Mouse (Mus musculus): ENCODE measurements at regions not wholly inside any gene's neighbourhood (a gene's known extent, or its start where the extent isn't known, plus 50 kb on each side); places are given as distances from the start of the nearest gene placed in this dataset.

GRCm38 (mm10) chr8:28117997-28118778 is 670.7 kb downstream of the Poteg start:
- H3K9me3 ChIP-seq, result no peaks in the 10 kb centered on the region
- WGBS, result 62% methylated on average over 7 of the region's 7 CpGs

GRCm38 (mm10) chr8:28125021-28125420 is 677.6 kb downstream of the Poteg start:
- Histone ChIP-seq H3K4me2 (no peak overlapping the region), H3K9me3 (no peaks in the 10 kb centered on the region), H3K36me3 (no peaks in the 10 kb centered on the region), H3K27ac (no peak overlapping the region), H3K9ac (no peak overlapping the region), H3K4me1 (no peaks in the 10 kb centered on the region), H3K4me3 (no peak overlapping the region), H3K27me3 (no peaks in the 10 kb centered on the region)
- no peak for ATAC-seq (ENCODE audit: insufficient number of reproducible peaks, insufficient read depth, low FRiP score, low TSS enrichment, low read depth)
- WGBS, result 64% methylated on average over 3 of the region's 3 CpGs

More at GRCm38 (mm10) chr8:28117997-28118778, 670.7 kb downstream of the Poteg start:
- no peak for ATAC-seq (ENCODE audit: insufficient number of reproducible peaks, insufficient read depth, low FRiP score, low TSS enrichment, low read depth)
- Histone ChIP-seq H3K4me3 (no peak overlapping the region), H3K9ac (no peak overlapping the region), H3K4me1 (no peaks in the 10 kb centered on the region), H3K36me3 (no peaks in the 10 kb centered on the region), H3K27ac (no peak overlapping the region), H3K4me2 (no peak overlapping the region), H3K27me3 (no peaks in the 10 kb centered on the region)

GRCm38 (mm10) chr8:28141916-28142315 is 694.4 kb downstream of the Poteg start:
- ATAC-seq (ENCODE audit: insufficient number of reproducible peaks, insufficient read depth, low FRiP score, low TSS enrichment, low read depth), result no peak
- WGBS, result 56% methylated on average over 3 of the region's 3 CpGs

GRCm38 (mm10) chr8:28148599-28149452 is 701.4 kb downstream of the Poteg start:
- ATAC-seq (ENCODE audit: insufficient number of reproducible peaks, insufficient read depth, low FRiP score, low TSS enrichment, low read depth), result no peak
- whole genome bisulfite sequencing, result 64% methylated on average over 14 of the region's 14 CpGs
- no peaks in the 10 kb centered on the region for H3K36me3 ChIP-seq

More at GRCm38 (mm10) chr8:28141916-28142315, 694.4 kb downstream of the Poteg start:
- Histone ChIP-seq H3K27ac (no peak overlapping the region), H3K9me3 (no peaks in the 10 kb centered on the region), H3K4me2 (no peak overlapping the region), H3K4me3 (no peak overlapping the region), H3K9ac (no peak overlapping the region), H3K36me3 (no peaks in the 10 kb centered on the region), H3K4me1 (no peaks in the 10 kb centered on the region), H3K27me3 (no peaks in the 10 kb centered on the region)

GRCm38 (mm10) chr8:28149453-28149767 is 701.9 kb downstream of the Poteg start:
- no peaks in the 10 kb centered on the region for H3K27me3 ChIP-seq
- WGBS, result 72% methylated on average over 3 of the region's 3 CpGs
- no peak overlapping the region for H3K4me2 ChIP-seq

More at GRCm38 (mm10) chr8:28148599-28149452, 701.4 kb downstream of the Poteg start:
- H3K9ac ChIP-seq, result no peak overlapping the region
- no peak overlapping the region for H3K4me3 ChIP-seq
- no peaks in the 10 kb centered on the region for H3K27me3 ChIP-seq
- H3K27ac ChIP-seq, result no peak overlapping the region
- peaks cover 3% of the 10 kb centered on the region; the same call in 1 of the 2 replicates for H3K4me1 ChIP-seq
- H3K4me2 ChIP-seq, result no peak overlapping the region
- H3K9me3 ChIP-seq, result no peaks in the 10 kb centered on the region

GRCm38 (mm10) chr8:28160651-28161050 is 713.2 kb downstream of the Poteg start:
- Histone ChIP-seq H3K27ac (no peak overlapping the region), H3K36me3 (no peaks in the 10 kb centered on the region), H3K4me1 (no peaks in the 10 kb centered on the region), H3K27me3 (no peaks in the 10 kb centered on the region), H3K9me3 (no peaks in the 10 kb centered on the region), H3K9ac (no peak overlapping the region), H3K4me3 (no peak overlapping the region), H3K4me2 (no peak overlapping the region)
- WGBS, result 89% methylated on average over 4 of the region's 4 CpGs
- no peak for ATAC-seq (ENCODE audit: insufficient number of reproducible peaks, insufficient read depth, low FRiP score, low TSS enrichment, low read depth)

More at GRCm38 (mm10) chr8:28149453-28149767, 701.9 kb downstream of the Poteg start:
- H3K9me3 ChIP-seq, result no peaks in the 10 kb centered on the region
- peaks cover 3% of the 10 kb centered on the region; the same call in 1 of the 2 replicates for H3K4me1 ChIP-seq
- ATAC-seq (ENCODE audit: insufficient number of reproducible peaks, insufficient read depth, low FRiP score, low TSS enrichment, low read depth), result no peak
- H3K9ac ChIP-seq, result no peak overlapping the region
- no peaks in the 10 kb centered on the region for H3K36me3 ChIP-seq
- no peak overlapping the region for H3K4me3 ChIP-seq
- H3K27ac ChIP-seq, result no peak overlapping the region

- Histone ChIP-seq H3K4me3 (no peak overlapping the region), H3K27me3 (no peaks in the 10 kb centered on the region), H3K4me2 (no peak overlapping the region), H3K4me1 (peaks cover 8% of the 10 kb centered on the region), H3K9me3 (no peaks in the 10 kb centered on the region), H3K9ac (no peak overlapping the region), H3K36me3 (no peaks in the 10 kb centered on the region), H3K27ac (no peak overlapping the region)
- no peak for ATAC-seq (ENCODE audit: insufficient number of reproducible peaks, insufficient read depth, low FRiP score, low TSS enrichment, low read depth)
- WGBS, result 3% methylated on average over 1 of the region's 1 CpGs
Observed at GRCm38 (mm10) chr8:28168036-28168435, 720.6 kb downstream of the Poteg start.

- Histone ChIP-seq H3K9ac (no peak overlapping the region), H3K4me2 (no peak overlapping the region), H3K4me1 (peaks cover 12% of the 10 kb centered on the region), H3K9me3 (no peaks in the 10 kb centered on the region), H3K36me3 (no peaks in the 10 kb centered on the region), H3K27ac (no peak overlapping the region), H3K27me3 (no peaks in the 10 kb centered on the region), H3K4me3 (no peak overlapping the region)
- no peak for ATAC-seq (ENCODE audit: insufficient number of reproducible peaks, insufficient read depth, low FRiP score, low TSS enrichment, low read depth)
- WGBS, result 46% methylated on average over 4 of the region's 4 CpGs
Observed at GRCm38 (mm10) chr8:28171456-28171855, 724.0 kb downstream of the Poteg start.

GRCm38 (mm10) chr8:28195943-28196342 is 748.5 kb downstream of the Poteg start:
- WGBS, result 42% methylated on average over 1 of the region's 1 CpGs

GRCm38 (mm10) chr8:28235562-28235961 is 788.1 kb downstream of the Poteg start:
- Histone ChIP-seq H3K27ac (no peak overlapping the region), H3K4me2 (no peak overlapping the region), H3K27me3 (no peaks in the 10 kb centered on the region), H3K36me3 (no peaks in the 10 kb centered on the region), H3K4me3 (no peak overlapping the region), H3K9ac (no peak overlapping the region), H3K4me1 (no peaks in the 10 kb centered on the region), H3K9me3 (no peaks in the 10 kb centered on the region)
- 72% methylated on average over 5 of the region's 5 CpGs for WGBS
- ATAC-seq (ENCODE audit: insufficient number of reproducible peaks, insufficient read depth, low FRiP score, low TSS enrichment, low read depth), result no peak

More at GRCm38 (mm10) chr8:28195943-28196342, 748.5 kb downstream of the Poteg start:
- Histone ChIP-seq H3K9ac (no peak overlapping the region), H3K4me3 (no peak overlapping the region), H3K36me3 (no peaks in the 10 kb centered on the region), H3K27ac (no peak overlapping the region), H3K4me1 (no peaks in the 10 kb centered on the region), H3K27me3 (no peaks in the 10 kb centered on the region), H3K4me2 (no peak overlapping the region), H3K9me3 (no peaks in the 10 kb centered on the region)
- no peak for ATAC-seq (ENCODE audit: insufficient number of reproducible peaks, insufficient read depth, low FRiP score, low TSS enrichment, low read depth)

- 82% methylated on average over 7 of the region's 7 CpGs for WGBS
- no peak for ATAC-seq (ENCODE audit: insufficient number of reproducible peaks, insufficient read depth, low FRiP score, low TSS enrichment, low read depth)
- Histone ChIP-seq H3K4me2 (no peak overlapping the region), H3K9ac (no peak overlapping the region), H3K27me3 (no peaks in the 10 kb centered on the region), H3K4me3 (no peak overlapping the region), H3K36me3 (no peaks in the 10 kb centered on the region), H3K4me1 (no peaks in the 10 kb centered on the region), H3K27ac (no peak overlapping the region), H3K9me3 (no peaks in the 10 kb centered on the region)
Observed at GRCm38 (mm10) chr8:28239411-28239810, 791.9 kb downstream of the Poteg start.

Data from embryonic facial prominence, embryonic 13.5 days (tissue).